Mouse (Mus musculus) stomach, embryonic 14.5 days (tissue): ENCODE data around the gene Ngef. TPM values are rescaled to one million over a fixed set of nuclear protein-coding genes. Genes with fewer than 3 reads are reported as not detected.
A peak's percentile ranks its signal among the peaks of the same experiment; 100 is the strongest.
"Not testable (repeated sequence)": the region's sequence is repeated elsewhere in the genome, so short reads cannot be mapped to it uniquely, and the experiment has no call there.

Experiments
- ATAC-seq: fragments of 200-750 bp; cut with Nextera tagmentation; 2 replicates; pipeline ENCODE4 v1.8.0; 2017; ENCODE audit warnings: low read depth, moderate TSS enrichment; ENCODE audit not compliant: insufficient number of reproducible peaks, insufficient read depth, low FRiP score
- H3K27ac ChIP-seq: fragments of 300-500 bp; sonication (generic); 2 replicates; pipeline ENCODE4 v1.5.1; 2014; ENCODE audit warnings: mild to moderate bottlenecking, low read length, moderate library complexity, mixed read lengths
- H3K27me3 ChIP-seq: fragments of 300-500 bp; sonication (generic); 2 replicates; pipeline ENCODE4 v1.6.1; 2014; ENCODE audit warnings: low read length, control low read depth, mixed read lengths; ENCODE audit not compliant: control insufficient read depth, insufficient read depth
- H3K36me3 ChIP-seq: fragments of 300-500 bp; sonication (generic); 2 replicates; pipeline ENCODE4 v1.6.1; 2014; ENCODE audit warnings: mild to moderate bottlenecking, control low read depth, low read length, moderate library complexity, mixed read lengths; ENCODE audit not compliant: control insufficient read depth, insufficient read depth
- H3K4me1 ChIP-seq: fragments of 300-500 bp; sonication (generic); 2 replicates; pipeline ENCODE4 v1.6.1; 2014; ENCODE audit warnings: low read length, control low read depth, mixed read lengths; ENCODE audit not compliant: control insufficient read depth, insufficient read depth
- H3K4me2 ChIP-seq: fragments of 300-500 bp; sonication (generic); replicated peaks from 2 replicates; pipeline ENCODE4 v1.6.1; 2014; ENCODE audit warnings: low read depth, low read length, control low read depth
- H3K4me3 ChIP-seq: fragments of 300-500 bp; sonication (generic); 2 replicates; pipeline ENCODE4 v1.5.1; 2014; ENCODE audit warnings: low read depth, low read length, control low read depth
- H3K9ac ChIP-seq: fragments of 300-500 bp; sonication (generic); replicated peaks from 2 replicates; pipeline ENCODE4 v1.6.1; 2014; ENCODE audit warnings: low read depth, mild to moderate bottlenecking, control low read depth, low read length, moderate library complexity, mixed read lengths
- H3K9me3 ChIP-seq: fragments of 300-500 bp; sonication (generic); 2 replicates; pipeline ENCODE4 v1.6.1; 2016; ENCODE audit warnings: low read depth, low read length, control low read depth; ENCODE audit not compliant: control insufficient read depth
- WGBS: fragments of 180-500 bp; shearing (Covaris S2); extraction: QIAGEN DNeasy Blood & Tissue Kit; methylation state at CpG from one replicate; pipeline ENCODE4 v1.1.7; 2014; 5-methylcytosine and 5-hydroxymethylcytosine counted together
- polyA plus RNA-seq: library from polyadenylated mRNA; unstranded; fragments of >200 nt; fragmentation: Nextera tagmentation; extraction: Ambion mirVana; gene quantifications from 2 replicates; pipeline ENCODE4 v1.2.1, GENCODE M21; 2014

Gene Ngef
- polyA plus RNA-seq, 1 experiment from 2014 or later, result 7.4 TPM

GRCm38 (mm10) chr1:87486386-87486785 lies 87.3 kb downstream of the Ngef start:
- Histone ChIP-seq H3K4me3 (no peak overlapping the region), H3K36me3 (no peaks in the 10 kb centered on the region), H3K4me1 (no peaks in the 10 kb centered on the region), H3K4me2 (no peak overlapping the region), H3K27me3 (no peaks in the 10 kb centered on the region), H3K27ac (no peak overlapping the region), H3K9ac (no peak overlapping the region), H3K9me3 (no peaks in the 10 kb centered on the region)
- WGBS, result 48% methylated on average over 6 of the region's 6 CpGs
- ATAC-seq, result no peak

- Histone ChIP-seq H3K36me3 (no peaks in the 10 kb centered on the region), H3K4me2 (no peak overlapping the region), H3K9ac (no peak overlapping the region), H3K27ac (no peak overlapping the region), H3K27me3 (no peaks in the 10 kb centered on the region), H3K4me3 (no peak overlapping the region), H3K9me3 (no peaks in the 10 kb centered on the region), H3K4me1 (no peaks in the 10 kb centered on the region)
- WGBS, result 77% methylated on average over 4 of the region's 4 CpGs
- ATAC-seq, result no peak
These were observed 91.1 kb downstream of the Ngef start for GRCm38 (mm10) chr1:87482546-87482945.

GRCm38 (mm10) chr1:87475076-87475895 lies 98.4 kb downstream of the Ngef start:
- Histone ChIP-seq H3K9ac (no peak overlapping the region), H3K9me3 (no peaks in the 10 kb centered on the region), H3K4me3 (peak overlapping the region; percentile 22), H3K27ac (no peak overlapping the region), H3K27me3 (peaks cover 13% of the 10 kb centered on the region; the same call in 1 of the 2 replicates), H3K4me2 (peak overlapping the region; percentile 40), H3K4me1 (0 out of 2 replicates have a peak, but pooled peaks cover 2% of the 10 kb centered on the region), H3K36me3 (no peaks in the 10 kb centered on the region)
- 4% methylated on average over 41 of the region's 42 CpGs for WGBS
- 0 out of 2 replicates have a peak, but pooled peaks have one; percentile 37 for ATAC-seq

GRCm38 (mm10) chr1:87472576-87472975 lies 101.1 kb downstream of the Ngef start:
- Histone ChIP-seq H3K9me3 (no peaks in the 10 kb centered on the region), H3K27ac (no peak overlapping the region)
- WGBS, result 77% methylated on average over 7 of the region's 7 CpGs

GRCm38 (mm10) chr1:87471914-87472313 lies 101.8 kb downstream of the Ngef start:
- 0 out of 2 replicates have a peak, but pooled peaks cover 2% of the 10 kb centered on the region for H3K4me1 ChIP-seq
- H3K9ac ChIP-seq, result no peak overlapping the region
- ATAC-seq, result no peak
- no peak overlapping the region for H3K4me2 ChIP-seq
- peaks cover 13% of the 10 kb centered on the region; the same call in 1 of the 2 replicates for H3K27me3 ChIP-seq
- H3K4me3 ChIP-seq, result no peak overlapping the region
- 82% methylated on average over 7 of the region's 7 CpGs for WGBS
- H3K36me3 ChIP-seq, result no peaks in the 10 kb centered on the region
- no peaks in the 10 kb centered on the region for H3K9me3 ChIP-seq
- H3K27ac ChIP-seq, result no peak overlapping the region

More at GRCm38 (mm10) chr1:87472576-87472975, 101.1 kb downstream of the Ngef start:
- no peak overlapping the region for H3K9ac ChIP-seq
- peaks cover 13% of the 10 kb centered on the region; the same call in 1 of the 2 replicates for H3K27me3 ChIP-seq
- H3K4me1 ChIP-seq, result 0 out of 2 replicates have a peak, but pooled peaks cover 2% of the 10 kb centered on the region
- H3K4me2 ChIP-seq, result no peak overlapping the region
- no peaks in the 10 kb centered on the region for H3K36me3 ChIP-seq
- ATAC-seq, result no peak
- no peak overlapping the region for H3K4me3 ChIP-seq

GRCm38 (mm10) chr1:87469971-87470370 lies 103.7 kb downstream of the Ngef start, which contains the start of gene Snorc:
Gene Snorc (plus strand): TSS chr1:87470271.
- H3K36me3 ChIP-seq, ATAC-seq, H3K27ac ChIP-seq, H3K4me2 ChIP-seq, H3K9me3 ChIP-seq, H3K4me1 ChIP-seq, H3K4me3 ChIP-seq, H3K27me3 ChIP-seq, H3K9ac ChIP-seq: not testable (repeated sequence)
- WGBS, result 37% methylated on average over 9 of the region's 10 CpGs

- Histone ChIP-seq H3K4me2 (no peak overlapping the region), H3K27me3 (no peaks in the 10 kb centered on the region), H3K4me3 (no peak overlapping the region), H3K4me1 (no peaks in the 10 kb centered on the region), H3K27ac (no peak overlapping the region), H3K9ac (no peak overlapping the region), H3K9me3 (no peaks in the 10 kb centered on the region), H3K36me3 (no peaks in the 10 kb centered on the region)
- no peak for ATAC-seq
- WGBS, result 71% methylated on average over 6 of the region's 6 CpGs
These were observed 105.3 kb downstream of the Ngef start for GRCm38 (mm10) chr1:87468321-87468720.

- Histone ChIP-seq H3K36me3 (no peaks in the 10 kb centered on the region), H3K27ac (no peak overlapping the region), H3K9ac (no peak overlapping the region), H3K4me3 (no peak overlapping the region), H3K4me1 (no peaks in the 10 kb centered on the region), H3K4me2 (no peak overlapping the region), H3K27me3 (no peaks in the 10 kb centered on the region), H3K9me3 (no peaks in the 10 kb centered on the region)
- no peak for ATAC-seq
- WGBS, result 68% methylated on average over 9 of the region's 9 CpGs
These were observed 106.2 kb downstream of the Ngef start for GRCm38 (mm10) chr1:87467469-87467868.
